Mouse (Mus musculus) inflammation-experienced regulatory T-cells, adult 6 months (primary cell): ENCODE measurements around the gene Slc29a2. TPM values are rescaled to one million over a fixed set of nuclear protein-coding genes. Genes with fewer than 3 reads are reported as not detected.
A peak's percentile ranks its signal among the peaks of the same experiment; 100 is the strongest.
"Not testable (repeated sequence)": the region's sequence is repeated elsewhere in the genome, so short reads cannot be mapped to it uniquely, and the experiment has no call there.

Experiments used
- ATAC-seq: one replicate; pipeline ENCODE4 v1.8.0; 2017
- polyA plus RNA-seq, 3 experiments: library from polyadenylated mRNA; unstranded; fragments of 100-300 nt; shearing (Covaris generic); gene quantifications; one replicate each; pipeline ENCODE4 v1.2.1; 2017

The Slc29a2 gene
- polyA plus RNA-seq = 1 to 10 TPM in 2 of 3 experiments, under 1 TPM in 1; 0.20 to 2.4 (median 1.7) TPM

GRCm38 (mm10) chr19:5023621-5024479 is at the start of gene Slc29a2:
Gene Slc29a2, plus strand, starts transcription at chr19:5023860.
- ATAC-seq = peak; percentile 91

- ATAC-seq = no peak
Observed at GRCm38 (mm10) chr19:4981767-4982166, 41.9 kb upstream of the Slc29a2 start.

GRCm38 (mm10) chr19:4989013-4989412 is 34.6 kb upstream of the Slc29a2 start:
- no peak for ATAC-seq

- no peak for ATAC-seq
Observed at GRCm38 (mm10) chr19:4989434-4990255, 34.0 kb upstream of the Slc29a2 start.

- ATAC-seq = no peak
Observed at GRCm38 (mm10) chr19:4990256-4990625, 33.4 kb upstream of the Slc29a2 start, which contains the start of gene Npas4. Gene Npas4, minus strand, starts transcription at chr19:4990316.

GRCm38 (mm10) chr19:4990716-4991115 is 32.9 kb upstream of the Slc29a2 start:
- ATAC-seq = no peak

GRCm38 (mm10) chr19:4992371-4992770 is 31.3 kb upstream of the Slc29a2 start:
- ATAC-seq = no peak

- peak; percentile 88 for ATAC-seq
Observed at GRCm38 (mm10) chr19:4992904-4993303, 30.8 kb upstream of the Slc29a2 start.

GRCm38 (mm10) chr19:4994043-4994442 is 29.6 kb upstream of the Slc29a2 start:
- ATAC-seq = no peak

GRCm38 (mm10) chr19:4999445-5000140 is 24.1 kb upstream of the Slc29a2 start:
- ATAC-seq = no peak

GRCm38 (mm10) chr19:5001666-5002406 is 21.8 kb upstream of the Slc29a2 start:
- ATAC-seq = peak; percentile 99

- ATAC-seq = not testable (repeated sequence)
Observed at GRCm38 (mm10) chr19:5003644-5004043, 20.0 kb upstream of the Slc29a2 start.

- no peak for ATAC-seq
Observed at GRCm38 (mm10) chr19:5004925-5005324, 18.7 kb upstream of the Slc29a2 start.

- no peak for ATAC-seq
Observed at GRCm38 (mm10) chr19:5013138-5013537, 10.5 kb upstream of the Slc29a2 start.

GRCm38 (mm10) chr19:5014961-5015398 is 8.7 kb upstream of the Slc29a2 start:
- peak; percentile 58 for ATAC-seq

GRCm38 (mm10) chr19:5016221-5016742 is 7.4 kb upstream of the Slc29a2 start:
- ATAC-seq = no peak

GRCm38 (mm10) chr19:5016782-5017181 is 6.9 kb upstream of the Slc29a2 start:
- peak; percentile 64 for ATAC-seq

- ATAC-seq = no peak
Observed at GRCm38 (mm10) chr19:5017611-5018010, 6.0 kb upstream of the Slc29a2 start.

- ATAC-seq = no peak
Observed at GRCm38 (mm10) chr19:5018191-5018590, 5.5 kb upstream of the Slc29a2 start.

GRCm38 (mm10) chr19:5021416-5021815 is 2.2 kb upstream of the Slc29a2 start:
- ATAC-seq = no peak

GRCm38 (mm10) chr19:5026111-5026510 is 2.5 kb downstream of the Slc29a2 start:
- ATAC-seq = no peak

- no peak for ATAC-seq
Observed at GRCm38 (mm10) chr19:5032686-5033085, 9.0 kb downstream of the Slc29a2 start.
